Mouse (Mus musculus) liver, adult 2 months (tissue): ENCODE data around the gene Wrnip1. TPM values are rescaled to one million over a fixed set of nuclear protein-coding genes. Genes with fewer than 3 reads are reported as not detected.

Source experiments
- DNase-seq: peaks from one replicate; pipeline ENCODE4 v3.0.0-alpha.2; 2011; ENCODE audit warnings: low read depth, low spot score; ENCODE audit errors: extremely low read depth
- H3K27ac ChIP-seq: fragments of 200-500 bp; replicated peaks from 2 replicates; pipeline ENCODE4 v1.5.1; 2012; ENCODE audit warnings: low read depth, mild to moderate bottlenecking, control low read depth, inconsistent platforms, low read length; ENCODE audit not compliant: insufficient read depth
- H3K27me3 ChIP-seq: fragments of 200-500 bp; 2 replicates; pipeline ENCODE4 v1.6.1; 2012; ENCODE audit warnings: mild to moderate bottlenecking, moderate library complexity, low read length, inconsistent platforms; ENCODE audit not compliant: control insufficient read depth, insufficient read depth
- H3K36me3 ChIP-seq: fragments of 200-500 bp; 2 replicates; pipeline ENCODE4 v1.6.1; 2012; ENCODE audit warnings: low read length, inconsistent platforms; ENCODE audit not compliant: control insufficient read depth, insufficient read depth
- H3K4me1 ChIP-seq: fragments of 200-500 bp; 2 replicates; pipeline ENCODE4 v1.6.1; 2011; ENCODE audit warnings: low read length; ENCODE audit not compliant: control insufficient read depth, insufficient read depth
- H3K4me3 ChIP-seq: fragments of 200-500 bp; 2 replicates; pipeline ENCODE4 v1.5.1; 2011; ENCODE audit warnings: low read depth, mild to moderate bottlenecking, control low read depth, low read length, moderate library complexity; ENCODE audit not compliant: insufficient read depth
- H3K79me2 ChIP-seq: fragments of 200-500 bp; 2 replicates; pipeline ENCODE4 v1.6.1; 2012; ENCODE audit warnings: inconsistent platforms, mild to moderate bottlenecking, low read length, moderate library complexity; ENCODE audit not compliant: control insufficient read depth, insufficient read depth
- H3K9ac ChIP-seq: fragments of 200-500 bp; 2 replicates; pipeline ENCODE4 v1.6.1; 2012; ENCODE audit warnings: low read depth, mild to moderate bottlenecking, control low read depth, inconsistent platforms, low read length
- CTCF ChIP-seq: fragments of 200-500 bp; IDR thresholded peaks from 2 replicates; pipeline ENCODE4 v1.5.1; 2011; ENCODE audit warnings: low read depth, low read length, control low read depth
- POLR2A ChIP-seq: fragments of 200-500 bp; IDR thresholded peaks from 2 replicates; pipeline ENCODE4 v1.6.1; 2011; ENCODE audit warnings: low read length, control low read depth; ENCODE audit not compliant: insufficient read depth; ENCODE audit errors: extremely low read depth
- WGBS: fragments of 180-500 bp; shearing (Covaris S2); methylation state at CpG from one replicate; pipeline ENCODE4 v1.1.7; 2018; 5-methylcytosine and 5-hydroxymethylcytosine counted together
- polyA plus RNA-seq: library from polyadenylated mRNA; depleted of rRNA; stranded (reverse); fragments of >200 nt; gene quantifications from 2 replicates; pipeline ENCODE4 v1.2.3, GENCODE M21; 2012
- total RNA-seq: library from RNA; depleted of rRNA; stranded (reverse); fragments of >200 nt; gene quantifications from 2 replicates; pipeline ENCODE4 v1.2.3, GENCODE M21; 2014

The Wrnip1 gene
- total and polyA plus RNA-seq, 2 experiments = 33.9 to 38.7 TPM

- Histone ChIP-seq H3K36me3 (0 out of 2 replicates have a peak, but pooled peaks cover 2% of the 10 kb centered on the region), H3K4me1 (peaks cover 28% of the 10 kb centered on the region), H3K27ac (peak overlapping the region; percentile 95), H3K9ac (peak overlapping the region; percentile 41; the same call in 1 of the 2 replicates), H3K4me3 (no peak overlapping the region), H3K27me3 (no peaks in the 10 kb centered on the region), H3K79me2 (no peaks in the 10 kb centered on the region)
- 20% methylated on average over 3 of the region's 3 CpGs for WGBS
- peak; percentile 95 for DNase-seq
- no peak for TF ChIP-seq POLR2A
- TF ChIP-seq CTCF = peak; percentile 51; the same call in 1 of the 2 replicates
Measured at GRCm38 (mm10) chr13:32827111-32827822, 25.4 kb downstream of the Wrnip1 start.

- TF ChIP-seq CTCF (peak; percentile 74), POLR2A (no peak)
- Histone ChIP-seq H3K36me3 (no peaks in the 10 kb centered on the region), H3K4me1 (peaks cover 26% of the 10 kb centered on the region), H3K27ac (peak overlapping the region; percentile 95), H3K27me3 (no peaks in the 10 kb centered on the region), H3K79me2 (no peaks in the 10 kb centered on the region), H3K4me3 (no peak overlapping the region), H3K9ac (no peak overlapping the region)
- 13% methylated on average over 4 of the region's 4 CpGs for WGBS
- peak; percentile 76 for DNase-seq
Measured at GRCm38 (mm10) chr13:32827951-32828350, 26.1 kb downstream of the Wrnip1 start.

GRCm38 (mm10) chr13:32828886-32829285, 27.0 kb downstream of the Wrnip1 start:
- H3K9ac ChIP-seq = no peak overlapping the region
- no peaks in the 10 kb centered on the region for H3K36me3 ChIP-seq
- H3K27me3 ChIP-seq = no peaks in the 10 kb centered on the region
- peaks cover 19% of the 10 kb centered on the region for H3K4me1 ChIP-seq
- DNase-seq = no peak
- no peaks in the 10 kb centered on the region for H3K79me2 ChIP-seq
- H3K27ac ChIP-seq = no peak overlapping the region
- H3K4me3 ChIP-seq = no peak overlapping the region
- 85% methylated on average over 4 of the region's 4 CpGs for WGBS
- no peak for TF ChIP-seq POLR2A
- no peak for TF ChIP-seq CTCF

GRCm38 (mm10) chr13:32831505-32832273, 29.9 kb downstream of the Wrnip1 start:
- Histone ChIP-seq H3K79me2 (no peaks in the 10 kb centered on the region), H3K9ac (no peak overlapping the region), H3K27ac (no peak overlapping the region), H3K27me3 (no peaks in the 10 kb centered on the region), H3K36me3 (no peaks in the 10 kb centered on the region), H3K4me1 (peaks cover 9% of the 10 kb centered on the region), H3K4me3 (no peak overlapping the region)
- WGBS = 84% methylated on average over 3 of the region's 3 CpGs
- no peak for DNase-seq
- TF ChIP-seq CTCF = no peak
- no peak for TF ChIP-seq POLR2A

GRCm38 (mm10) chr13:32832776-32833175, 30.9 kb downstream of the Wrnip1 start:
- Histone ChIP-seq H3K79me2 (no peaks in the 10 kb centered on the region), H3K27ac (no peak overlapping the region)

More at GRCm38 (mm10) chr13:32832776-32833175, 30.9 kb downstream of the Wrnip1 start:
- no peak for DNase-seq
- 81% methylated on average over 3 of the region's 3 CpGs for WGBS
- no peak overlapping the region for H3K9ac ChIP-seq
- no peaks in the 10 kb centered on the region for H3K27me3 ChIP-seq
- H3K4me3 ChIP-seq = no peak overlapping the region
- no peak for TF ChIP-seq CTCF
- no peak for TF ChIP-seq POLR2A
- H3K36me3 ChIP-seq = no peaks in the 10 kb centered on the region
- H3K4me1 ChIP-seq = peaks cover 4% of the 10 kb centered on the region
